Mouse (Mus musculus) cerebellum, adult 2 months (tissue): ENCODE data around the gene Egln3. TPM values are rescaled to one million over a fixed set of nuclear protein-coding genes. Genes with fewer than 3 reads are reported as not detected.

Experiments
- DNase-seq, 2 experiments: peaks; one replicate each; pipeline ENCODE4 v3.0.0; 2021
- H3K27ac ChIP-seq: fragments of 200-500 bp; 2 replicates; pipeline ENCODE4 v1.5.1; 2012; ENCODE audit warnings: low read length, control low read depth, inconsistent platforms; ENCODE audit not compliant: insufficient read depth
- H3K27me3 ChIP-seq: fragments of 200-500 bp; 2 replicates; pipeline ENCODE4 v1.6.1; 2012; ENCODE audit warnings: inconsistent platforms, mild to moderate bottlenecking, low read length, moderate library complexity; ENCODE audit not compliant: control insufficient read depth, insufficient read depth
- H3K4me1 ChIP-seq: fragments of 200-500 bp; 2 replicates; pipeline ENCODE4 v1.6.1; 2011; ENCODE audit warnings: low read length; ENCODE audit not compliant: control insufficient read depth, insufficient read depth
- H3K4me3 ChIP-seq: fragments of 200-500 bp; replicated peaks from 2 replicates; pipeline ENCODE3; 2011; ENCODE audit warnings: mild to moderate bottlenecking, low read depth, low read length, control low read depth; ENCODE audit not compliant: insufficient read depth
- CTCF ChIP-seq: fragments of 200-500 bp; IDR thresholded peaks from 2 replicates; pipeline ENCODE4 v1.5.1; 2011; ENCODE audit warnings: low read depth, mild to moderate bottlenecking, control low read depth, low read length, moderate library complexity, borderline replicate concordance; ENCODE audit not compliant: insufficient read depth
- POLR2A ChIP-seq: fragments of 200-500 bp; IDR thresholded peaks from 2 replicates; pipeline ENCODE4 v1.6.1; 2011; ENCODE audit warnings: low read length, control low read depth, borderline replicate concordance; ENCODE audit not compliant: insufficient read depth
- WGBS: fragments of 180-500 bp; shearing (Covaris S2); methylation state at CpG from one replicate; pipeline ENCODE4 v1.1.7; 2018; 5-methylcytosine and 5-hydroxymethylcytosine counted together
- polyA plus RNA-seq: library from polyadenylated mRNA; depleted of rRNA; stranded (reverse); fragments of >200 nt; gene quantifications from 2 replicates; pipeline ENCODE4 v1.2.3, GENCODE M21; 2012

The Egln3 gene
- polyA plus RNA-seq, 1 experiment = 6.5 TPM

DNA sequence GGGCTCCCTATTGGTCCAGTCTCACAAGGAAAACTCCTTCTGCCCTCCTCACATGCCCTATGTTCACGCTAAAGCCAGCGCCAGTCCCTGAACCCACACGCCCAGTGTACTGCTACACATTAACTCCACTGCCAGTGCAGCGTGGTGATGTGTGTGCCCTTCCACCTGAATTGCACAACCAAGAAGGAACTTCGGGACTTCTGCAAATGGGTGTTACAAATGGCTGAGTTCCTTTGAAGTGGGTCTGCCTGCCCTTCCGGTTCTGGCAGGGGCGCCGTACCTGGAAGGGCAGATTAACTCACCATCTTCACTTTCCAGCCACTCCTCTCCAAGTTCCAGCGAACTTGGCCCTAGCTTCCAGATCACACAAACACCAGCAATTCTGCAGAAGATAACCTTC lies 12.5 kb downstream of the Egln3 start:
- no peak for DNase-seq
- TF ChIP-seq POLR2A (no peak), CTCF (no peak)
- 25% methylated on average over 9 of the region's 9 CpGs for WGBS
- no peak overlapping the region for H3K4me3 ChIP-seq
- peaks cover 9% of the 10 kb centered on the region for H3K4me1 ChIP-seq
- no peaks in the 10 kb centered on the region; the same call in 1 of the 2 replicates for H3K27me3 ChIP-seq
- no peak overlapping the region for H3K27ac ChIP-seq

DNA sequence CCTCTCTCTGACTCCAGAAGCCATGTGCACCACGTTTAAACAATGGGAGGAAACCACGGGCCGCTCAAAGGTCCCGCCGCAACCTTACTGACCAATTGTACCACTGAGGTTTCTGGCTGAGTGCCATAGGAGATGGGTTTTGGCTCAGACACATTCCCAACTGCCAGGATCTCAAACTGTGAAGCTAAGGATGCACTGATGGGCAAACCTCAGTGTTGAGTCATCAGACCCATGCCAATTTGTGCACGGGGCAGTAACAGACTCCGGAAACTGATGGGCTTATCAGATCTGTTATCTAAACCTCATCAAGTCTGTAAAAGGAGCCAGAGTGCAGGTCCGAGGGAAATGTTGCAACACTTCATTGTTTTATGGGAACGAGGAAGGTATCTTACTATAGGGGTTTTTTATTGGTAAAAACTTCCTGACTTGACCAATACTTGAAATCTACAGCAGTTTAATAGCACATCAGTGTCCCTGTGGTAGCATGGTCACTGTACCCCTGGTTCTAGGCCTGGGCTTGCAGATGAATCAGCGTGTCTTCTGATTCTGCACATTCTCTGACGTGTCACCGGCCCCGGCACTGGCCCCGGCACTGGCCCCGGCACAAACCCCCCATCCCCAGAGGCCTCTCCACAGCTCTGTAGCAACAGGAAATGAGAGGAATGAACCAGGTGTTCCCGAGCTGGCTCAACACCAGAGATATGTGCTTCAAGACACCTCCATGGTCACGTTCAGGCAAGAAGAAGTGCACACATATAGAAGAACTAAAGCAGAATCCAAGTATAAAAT lies 15.7 kb downstream of the Egln3 start:
- H3K27me3 ChIP-seq = no peaks in the 10 kb centered on the region; the same call in 1 of the 2 replicates
- 37% methylated on average over 17 of the region's 17 CpGs for WGBS
- H3K4me1 ChIP-seq = peaks cover 9% of the 10 kb centered on the region
- no peak overlapping the region for H3K27ac ChIP-seq
- no peak overlapping the region for H3K4me3 ChIP-seq
- no peak for DNase-seq
- TF ChIP-seq POLR2A (no peak), CTCF (no peak)

DNA sequence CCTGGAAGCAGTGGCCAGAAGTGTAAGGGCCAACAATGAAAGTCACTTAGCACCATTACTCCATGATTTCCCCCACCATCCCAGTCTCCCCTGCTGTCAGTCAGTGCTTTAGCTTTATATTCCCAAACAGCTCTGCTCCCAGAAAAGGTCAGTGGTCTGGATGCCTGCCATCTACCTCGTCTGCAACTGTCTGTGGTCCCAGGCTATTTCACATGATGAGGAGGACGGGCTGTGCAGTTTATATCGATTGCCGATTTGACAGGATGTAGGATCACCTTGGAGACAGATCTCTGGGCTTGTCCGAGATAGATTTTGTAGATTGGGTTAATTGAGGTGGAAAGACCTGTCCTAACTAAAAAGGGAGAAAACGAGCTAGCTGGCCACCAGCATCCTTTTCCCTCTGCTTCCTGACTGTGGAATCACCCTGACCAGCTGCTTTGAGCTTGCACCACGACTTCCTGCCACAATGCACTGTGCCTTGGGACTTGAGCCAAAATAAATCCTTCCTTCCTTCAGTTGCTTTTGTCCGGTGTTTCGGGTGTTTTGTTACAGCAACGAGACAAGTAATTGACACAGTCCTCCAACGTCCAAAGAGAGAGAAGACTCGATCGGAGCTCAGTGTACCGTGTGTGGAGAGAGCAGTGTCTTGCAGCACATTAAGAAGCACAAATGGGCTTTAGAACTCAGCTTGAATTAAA lies 16.6 kb downstream of the Egln3 start:
- peaks cover 9% of the 10 kb centered on the region for H3K4me1 ChIP-seq
- 23% methylated on average over 14 of the region's 14 CpGs for WGBS

DNA sequence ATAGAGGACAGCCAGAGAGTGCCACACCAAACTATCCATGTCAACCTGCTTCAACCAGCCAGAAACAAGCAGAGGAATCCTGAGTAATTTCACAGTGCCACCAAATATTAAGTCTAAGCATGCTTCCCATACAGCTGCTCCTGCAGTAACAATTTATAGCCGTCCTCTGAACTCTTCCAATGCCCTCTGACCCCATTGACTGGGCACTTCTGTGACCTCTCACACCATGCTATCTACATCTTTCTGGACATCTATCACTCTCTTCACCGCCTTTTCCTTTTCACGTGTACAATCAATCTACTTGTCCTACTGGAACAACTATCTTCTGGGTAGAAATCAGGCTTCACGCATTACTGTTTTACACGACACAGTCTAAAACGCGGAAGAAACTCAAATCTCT lies 19.4 kb downstream of the Egln3 start:
- Histone ChIP-seq H3K4me1 (no peaks in the 10 kb centered on the region; the same call in 1 of the 2 replicates), H3K27ac (no peak overlapping the region), H3K4me3 (no peak overlapping the region), H3K27me3 (no peaks in the 10 kb centered on the region)
- TF ChIP-seq CTCF = no peak
- no peak for TF ChIP-seq POLR2A
- no peak for DNase-seq
- WGBS = 95% methylated on average over 7 of the region's 7 CpGs

More for the DNA sequence above, 16.6 kb downstream of the Egln3 start:
- Histone ChIP-seq H3K4me3 (no peak overlapping the region), H3K27me3 (no peaks in the 10 kb centered on the region; the same call in 1 of the 2 replicates), H3K27ac (no peak overlapping the region)
- TF ChIP-seq POLR2A = no peak
- no peak for TF ChIP-seq CTCF
- DNase-seq = no peak

DNA sequence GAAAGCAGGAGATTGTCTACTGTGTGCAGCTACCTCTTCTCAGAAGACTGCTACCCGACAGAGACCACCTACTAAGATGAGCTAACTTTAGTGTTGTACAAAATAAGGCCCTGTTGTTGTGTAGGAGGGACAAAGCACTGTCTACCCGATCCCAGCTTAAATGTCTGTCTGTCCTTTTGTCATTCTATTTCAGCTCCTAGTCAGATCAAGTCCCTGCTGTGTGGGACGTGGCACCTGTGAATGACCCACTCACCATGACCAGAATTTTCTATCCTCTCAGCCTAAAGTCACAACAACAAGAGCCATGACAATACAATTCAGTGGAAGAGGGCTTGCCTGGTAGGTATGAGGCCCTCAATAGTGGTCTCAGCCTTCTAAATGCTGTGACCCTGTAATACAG lies 25.3 kb downstream of the Egln3 start:
- 53% methylated on average over 3 of the region's 3 CpGs for WGBS
- Histone ChIP-seq H3K4me1 (no peaks in the 10 kb centered on the region), H3K27ac (no peak overlapping the region), H3K27me3 (no peaks in the 10 kb centered on the region), H3K4me3 (no peak overlapping the region)
- TF ChIP-seq CTCF (no peak), POLR2A (no peak)
- DNase-seq = no peak

DNA sequence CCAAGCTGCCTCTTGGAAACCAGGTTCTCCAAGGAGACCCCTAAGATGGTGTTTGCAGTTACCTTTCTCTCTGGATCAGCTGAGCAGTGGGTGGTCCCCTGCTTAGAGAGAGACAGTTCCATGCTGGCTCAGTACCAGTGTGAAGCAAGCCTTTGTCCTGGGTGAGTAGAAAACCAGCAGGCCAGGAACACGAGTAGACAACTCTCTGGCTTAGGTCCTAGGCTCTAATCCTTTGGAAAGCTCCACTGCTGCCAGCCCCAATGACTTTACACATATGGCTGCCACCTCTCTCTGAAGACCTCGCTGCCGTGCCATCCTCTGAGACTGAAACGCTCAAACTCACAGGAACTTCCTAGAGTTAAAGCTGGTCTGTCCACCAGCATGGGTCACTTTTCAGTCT lies 34.9 kb downstream of the Egln3 start:
- H3K4me1 ChIP-seq = no peaks in the 10 kb centered on the region
- no peak for TF ChIP-seq CTCF
- TF ChIP-seq POLR2A = no peak
- no peaks in the 10 kb centered on the region; the same call in 1 of the 2 replicates for H3K27me3 ChIP-seq
- no peak overlapping the region for H3K4me3 ChIP-seq
- DNase-seq = no peak
- no peak overlapping the region for H3K27ac ChIP-seq
- 27% methylated on average over 4 of the region's 4 CpGs for WGBS

DNA sequence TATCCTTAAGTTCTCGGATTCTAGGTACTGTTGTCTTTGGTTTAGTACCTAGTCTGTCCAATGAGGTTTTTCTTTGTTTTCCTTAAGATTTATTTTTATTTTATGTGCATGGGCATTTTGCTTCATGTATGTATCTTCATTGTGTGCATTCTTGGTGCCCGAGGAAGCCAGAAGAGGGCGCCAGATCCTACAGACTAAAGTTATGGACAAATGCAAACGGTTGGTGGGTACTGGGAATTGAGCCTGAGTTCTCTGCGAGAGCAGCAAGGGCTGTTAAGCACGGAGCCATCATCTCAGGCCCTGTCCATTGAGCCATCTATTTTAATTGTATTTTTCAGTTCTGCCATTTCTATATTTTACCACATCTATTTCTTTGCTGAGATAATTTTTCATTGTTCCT lies 35.9 kb downstream of the Egln3 start:
- Histone ChIP-seq H3K4me1 (no peaks in the 10 kb centered on the region), H3K4me3 (no peak overlapping the region), H3K27me3 (peaks cover 1% of the 10 kb centered on the region; the same call in 1 of the 2 replicates), H3K27ac (no peak overlapping the region)
- TF ChIP-seq POLR2A = no peak
- TF ChIP-seq CTCF = peak; percentile 11; the same call in 1 of the 2 replicates
- WGBS = 88% methylated on average over 6 of the region's 6 CpGs
- no peak for DNase-seq

DNA sequence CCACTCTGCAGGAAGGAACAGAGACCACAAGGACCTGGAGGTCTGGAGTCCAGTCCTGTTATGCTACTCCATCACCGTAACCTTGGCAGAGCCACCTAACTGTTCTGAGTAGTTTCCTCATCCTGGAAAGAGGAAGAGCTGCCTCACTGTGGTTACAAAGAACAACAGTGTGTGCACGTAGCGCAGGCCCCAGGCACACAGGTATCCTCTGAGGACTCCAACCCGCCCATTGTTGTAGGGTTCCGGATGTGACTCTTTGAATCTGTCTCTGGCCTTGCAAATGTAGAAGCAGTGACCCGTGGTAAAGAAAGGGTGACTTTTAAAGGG lies 39.0 kb downstream of the Egln3 start:
- no peaks in the 10 kb centered on the region for H3K4me1 ChIP-seq
- H3K4me3 ChIP-seq = no peak overlapping the region
- DNase-seq = no peak
- H3K27me3 ChIP-seq = peaks cover 3% of the 10 kb centered on the region; the same call in 1 of the 2 replicates
- 78% methylated on average over 6 of the region's 6 CpGs for WGBS
- H3K27ac ChIP-seq = no peak overlapping the region
- TF ChIP-seq CTCF = no peak
- TF ChIP-seq POLR2A = no peak
